Mouse (Mus musculus): ENCODE results near the gene Pik3c2a.

DNA sequence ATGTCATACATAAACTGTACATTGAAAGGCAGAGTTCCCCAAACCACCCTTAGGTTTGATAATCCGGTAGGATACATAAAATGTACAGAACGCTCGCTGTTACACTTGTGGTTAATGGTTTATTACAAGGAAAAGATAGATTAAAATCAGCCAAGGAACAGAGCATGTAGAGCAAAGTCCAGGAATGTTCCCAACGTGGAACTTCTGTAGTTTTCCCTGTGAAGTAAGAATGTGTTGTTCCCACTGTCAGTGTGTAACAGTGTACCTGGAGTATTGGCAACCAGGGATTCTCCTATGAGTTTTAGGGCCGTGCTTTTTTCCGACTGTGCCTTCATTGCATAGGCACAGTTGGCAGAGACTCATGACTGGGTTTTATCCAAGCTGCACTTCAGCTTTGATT is 17.5 kb downstream of the Pik3c2a start:
- TF ChIP-seq CTCF (IDR thresholded peaks at IDR 0.05; ENCODE audit: low read depth) (no peak), EP300 (IDR thresholded peaks at IDR 0.05; ENCODE audit: low read depth) (no peak)
